Mouse (Mus musculus) liver, adult 2 months (tissue): ENCODE data around the gene Gm11596.

ENCODE experiments used
- CTCF ChIP-seq: fragments of 200-500 bp; IDR thresholded peaks from 2 replicates; pipeline ENCODE4 v1.5.1; 2011; ENCODE audit warnings: low read depth, low read length, control low read depth
- POLR2A ChIP-seq: fragments of 200-500 bp; IDR thresholded peaks from 2 replicates; pipeline ENCODE4 v1.6.1; 2011; ENCODE audit warnings: low read length, control low read depth; ENCODE audit not compliant: insufficient read depth; ENCODE audit errors: extremely low read depth

- TF ChIP-seq POLR2A (no peak), CTCF (no peak)
Measured at GRCm38 (mm10) chr11:99780604-99781003, 12.7 kb downstream of the Gm11596 start, which contains the start of gene Krtap4-8.
